In the genomic region with DNA sequence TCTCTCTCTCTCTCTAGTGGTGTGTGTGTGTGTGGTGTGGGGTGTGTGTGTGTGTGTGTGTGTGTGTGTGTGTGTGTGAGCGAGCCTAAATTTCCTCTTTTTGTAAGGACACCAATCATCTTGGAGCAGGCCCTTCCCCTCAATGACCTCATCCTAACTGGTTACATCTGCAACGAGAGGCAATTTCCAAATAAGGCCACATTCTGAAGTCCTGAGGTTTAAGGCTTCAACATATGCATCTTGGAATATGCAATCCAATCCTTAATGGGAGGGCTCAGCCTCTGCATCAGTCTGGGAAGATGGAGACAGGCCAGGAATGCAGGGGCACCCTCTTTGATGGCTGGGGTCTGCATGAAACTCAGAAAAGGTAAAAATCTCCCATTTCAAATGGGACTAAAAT, we compare ENCODE assay signal across 9 mouse cellular contexts. TPM values are rescaled to one million over a fixed set of nuclear protein-coding genes. Genes with fewer than 3 reads are reported as not detected.
DNase-seq lines count a peak whose midpoint lies in the region; ATAC-seq and TF ChIP-seq lines count a peak whose summit lies in the region.
"Had no signal": no experiment of that assay in that cellular context is flagged by ENCODE, and none has a peak within 500 bp of the region (broad histone marks: within the 10 kb centered on the region; RNA-seq: fewer than 3 reads in every experiment).

No protein-coding gene starts in this region.

- no peaks in the 10 kb centered on the region for H3K9me3 ChIP-seq in lung, embryonic 15.5 days
- H3K9me3 ChIP-seq in embryonic facial prominence, embryonic 13.5 days = no peaks in the 10 kb centered on the region
- H3K9me3 ChIP-seq in hindbrain, embryonic 13.5 days = no peaks in the 10 kb centered on the region

- no peak for TF ChIP-seq POLR2A in lung, adult 2 months (IDR thresholded peaks at IDR 0.05; ENCODE audit: borderline replicate concordance, extremely low read depth, low read depth, low read length)

- H3K27ac ChIP-seq in lung, embryonic 15.5 days = peak overlapping the region; percentile 93
- peak overlapping the region; percentile 98 for H3K27ac ChIP-seq in embryonic facial prominence, embryonic 13.5 days
- peak overlapping the region; percentile 64 for H3K27ac ChIP-seq in hindbrain, embryonic 13.5 days

- no peak for TF ChIP-seq CTCF in lung, adult 2 months (IDR thresholded peaks at IDR 0.05; ENCODE audit: insufficient read depth, low read length)

- no peak for DNase-seq in lung, adult 2 months
- peak; percentile 39 to 58 for DNase-seq in lung, postnatal 4 days
- no peak for DNase-seq in layer of hippocampus, postnatal 36 days
- no peak for DNase-seq in urinary bladder, postnatal 14 days (ENCODE audit: low spot score)

- H3K27me3 ChIP-seq in lung, embryonic 15.5 days = no peaks in the 10 kb centered on the region
- H3K27me3 ChIP-seq in embryonic facial prominence, embryonic 13.5 days = no peaks in the 10 kb centered on the region
- 0 out of 2 replicates have a peak, but pooled peaks cover 1% of the 10 kb centered on the region for H3K27me3 ChIP-seq in hindbrain, embryonic 13.5 days

- WGBS in lung, embryonic 15.5 days = 0% methylated on average over 2 of the region's 2 CpGs
- WGBS in lung, adult 2 months = 36% methylated on average over 2 of the region's 2 CpGs
- WGBS in embryonic facial prominence, embryonic 13.5 days = 0% methylated on average over 2 of the region's 2 CpGs
- 57% methylated on average over 2 of the region's 2 CpGs for whole genome bisulfite sequencing in hindbrain, embryonic 13.5 days

- peak; percentile 88 for ATAC-seq in lung, embryonic 15.5 days (ENCODE audit: borderline replicate concordance, extremely low read depth, low FRiP score, low TSS enrichment)
- ATAC-seq in embryonic facial prominence, embryonic 13.5 days (ENCODE audit: insufficient number of reproducible peaks, insufficient read depth, low FRiP score, low TSS enrichment, low read depth) = peak; percentile 79
- no peak for ATAC-seq in hindbrain, embryonic 13.5 days (ENCODE audit: low FRiP score)
- no peak for ATAC-seq in activated CD4-positive, CD25-positive, alpha-beta regulatory T cell, adult 4 months

- H3K4me3 ChIP-seq in lung, embryonic 15.5 days = no peak overlapping the region
- no peak overlapping the region for H3K4me3 ChIP-seq in lung, adult 2 months (replicated peaks; ENCODE audit: extremely low read depth, low read depth, low read length)
- no peak overlapping the region for H3K4me3 ChIP-seq in embryonic facial prominence, embryonic 13.5 days
- H3K4me3 ChIP-seq in hindbrain, embryonic 13.5 days = no peak overlapping the region

- no peaks in the 10 kb centered on the region for H3K36me3 ChIP-seq in lung, embryonic 15.5 days
- H3K36me3 ChIP-seq in embryonic facial prominence, embryonic 13.5 days = no peaks in the 10 kb centered on the region
- no peaks in the 10 kb centered on the region for H3K36me3 ChIP-seq in hindbrain, embryonic 13.5 days

- no peak overlapping the region for H3K9ac ChIP-seq in lung, embryonic 15.5 days
- no peak overlapping the region for H3K9ac ChIP-seq in embryonic facial prominence, embryonic 13.5 days
- H3K9ac ChIP-seq in hindbrain, embryonic 13.5 days = no peak overlapping the region

- peaks cover 63% of the 10 kb centered on the region for H3K4me1 ChIP-seq in lung, embryonic 15.5 days
- H3K4me1 ChIP-seq in lung, adult 2 months (ENCODE audit: control insufficient read depth, insufficient read depth, low read length) = peaks cover 4% of the 10 kb centered on the region; the same call in 1 of the 2 replicates
- peaks cover 56% of the 10 kb centered on the region for H3K4me1 ChIP-seq in embryonic facial prominence, embryonic 13.5 days
- H3K4me1 ChIP-seq in hindbrain, embryonic 13.5 days (replicated peaks) = peaks cover 20% of the 10 kb centered on the region

- H3K4me2 ChIP-seq in lung, embryonic 15.5 days = no peak overlapping the region
- no peak overlapping the region for H3K4me2 ChIP-seq in embryonic facial prominence, embryonic 13.5 days
- no peak overlapping the region for H3K4me2 ChIP-seq in hindbrain, embryonic 13.5 days

RNA-seq across cellular contexts. Expression of a gene that starts 2.6 kb away (rescaled TPM):
- 125 and 130 TPM in 2 replicates for polyA plus RNA-seq in lung, embryonic 15.5 days (2015; fragmentation: Nextera tagmentation; extraction: Ambion mirVana)
- 131 and 188 TPM in 2 replicates for polyA plus RNA-seq in lung, adult 2 months (2012; rRNA removed)
- 28.5 and 29.2 TPM in 2 replicates for polyA plus RNA-seq in embryonic facial prominence, embryonic 13.5 days (2015; fragmentation: Nextera tagmentation; extraction: Ambion mirVana)
- polyA plus RNA-seq in hindbrain, embryonic 13.5 days (2015; fragmentation: Nextera tagmentation; extraction: Ambion mirVana) = 5.1 and 6.8 TPM in 2 replicates
- 1,000 to 10,000 TPM; 1,487 to 1,560 TPM for polyA plus RNA-seq in activated CD4-positive, CD25-positive, alpha-beta regulatory T cell, adult 4 months (2017; shearing (Covaris generic))
- total RNA-seq in layer of hippocampus, postnatal 36 days (2021) = 1 to 10 TPM; 1.2 to 3.4 TPM

RNA-seq across cellular contexts. Expression of a gene that starts 16.4 kb away (rescaled TPM):
- polyA plus RNA-seq in lung, embryonic 15.5 days (2015; fragmentation: Nextera tagmentation; extraction: Ambion mirVana) = 2.4 and 7.4 TPM in 2 replicates
- 3.1 and 223 TPM in 2 replicates for polyA plus RNA-seq in lung, adult 2 months (2012; rRNA removed)
- 7.7 and 8.4 TPM in 2 replicates for polyA plus RNA-seq in embryonic facial prominence, embryonic 13.5 days (2015; fragmentation: Nextera tagmentation; extraction: Ambion mirVana)
- polyA plus RNA-seq in hindbrain, embryonic 13.5 days (2015; fragmentation: Nextera tagmentation; extraction: Ambion mirVana) = 1.4 and 1.8 TPM in 2 replicates
- not detected for polyA plus RNA-seq in activated CD4-positive, CD25-positive, alpha-beta regulatory T cell, adult 4 months (2017; shearing (Covaris generic))
- total RNA-seq in layer of hippocampus, postnatal 36 days (2021) = not detected

RNA-seq across cellular contexts. Expression of a gene that starts 23.4 kb away (rescaled TPM):
- 0.34 and 0.87 TPM in 2 replicates for polyA plus RNA-seq in lung, embryonic 15.5 days (2015; fragmentation: Nextera tagmentation; extraction: Ambion mirVana)
- polyA plus RNA-seq in lung, adult 2 months (2012; rRNA removed) = 0.19 and 8.6 TPM in 2 replicates
- 0.37 and 0.66 TPM in 2 replicates for polyA plus RNA-seq in embryonic facial prominence, embryonic 13.5 days (2015; fragmentation: Nextera tagmentation; extraction: Ambion mirVana)
- not detected in 2 replicates for polyA plus RNA-seq in hindbrain, embryonic 13.5 days (2015; fragmentation: Nextera tagmentation; extraction: Ambion mirVana)
- polyA plus RNA-seq in activated CD4-positive, CD25-positive, alpha-beta regulatory T cell, adult 4 months (2017; shearing (Covaris generic)) = not detected
- not detected for total RNA-seq in layer of hippocampus, postnatal 36 days (2021)

RNA-seq across cellular contexts. Expression of a gene that starts 40.6 kb away (rescaled TPM):
- polyA plus RNA-seq in lung, embryonic 15.5 days (2015; fragmentation: Nextera tagmentation; extraction: Ambion mirVana) = 2.5 and 5.1 TPM in 2 replicates
- 4.1 and 64.7 TPM in 2 replicates for polyA plus RNA-seq in lung, adult 2 months (2012; rRNA removed)
- 3.8 and 5.8 TPM in 2 replicates for polyA plus RNA-seq in embryonic facial prominence, embryonic 13.5 days (2015; fragmentation: Nextera tagmentation; extraction: Ambion mirVana)
- polyA plus RNA-seq in hindbrain, embryonic 13.5 days (2015; fragmentation: Nextera tagmentation; extraction: Ambion mirVana) = 1.1 and 2.5 TPM in 2 replicates
- polyA plus RNA-seq in activated CD4-positive, CD25-positive, alpha-beta regulatory T cell, adult 4 months (2017; shearing (Covaris generic)) = 1 to 10 TPM; 2.8 to 3.0 TPM
- total RNA-seq in layer of hippocampus, postnatal 36 days (2021) = not detected
- total RNA-seq: left cerebral cortex, postnatal 14 days had no signal

Comparison
In these comparisons a context has a peak if more than half of its experiments do, and no peak if none do; other contexts are left out.
1. DNase-seq: peak in lung, postnatal 4 days (2 of 2); none in lung, adult 2 months (single experiment), layer of hippocampus, postnatal 36 days (0 of 2) and urinary bladder, postnatal 14 days (single experiment).
2. ATAC-seq: peak in lung, embryonic 15.5 days (single experiment) and embryonic facial prominence, embryonic 13.5 days (single experiment); none in hindbrain, embryonic 13.5 days (single experiment) and activated CD4-positive, CD25-positive, alpha-beta regulatory T cell, adult 4 months (single experiment).
3. Peak in every context shown above with its lines, with median percentiles within 50 percentile points of each other: H3K27ac ChIP-seq.